Mouse (Mus musculus): Measurements from ENCODE around the gene Oas2.

Gene Oas2

GRCm38 (mm10) chr5:120696057-120696743 lies 53.5 kb downstream of the Oas2 start:
- no peak for DNase-seq (ENCODE audit: low spot score)

GRCm38 (mm10) chr5:120694695-120695074 lies 55.0 kb downstream of the Oas2 start:
- DNase-seq (ENCODE audit: low spot score), result no peak

GRCm38 (mm10) chr5:120693931-120694694 lies 55.5 kb downstream of the Oas2 start:
- DNase-seq (ENCODE audit: low spot score), result no peak

DNA sequence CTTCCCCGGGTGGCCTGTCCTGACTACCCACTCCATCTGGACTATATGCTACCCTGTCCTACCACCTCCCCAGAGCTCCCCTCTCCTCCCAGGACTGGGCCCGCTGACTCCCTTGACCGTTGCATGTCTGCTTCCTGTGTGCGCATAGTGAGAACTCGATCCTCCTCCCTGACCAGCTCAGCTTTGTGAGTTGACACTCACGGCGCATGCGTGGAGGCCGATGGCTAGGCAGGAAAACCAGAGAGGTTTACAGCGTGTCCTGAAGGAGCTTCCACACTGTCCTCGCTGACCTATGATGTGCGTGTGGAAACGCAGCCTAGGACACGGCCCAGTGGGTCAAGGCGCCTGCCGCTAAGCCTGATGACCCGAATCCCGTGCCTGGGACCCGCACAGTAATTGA lies 57.6 kb downstream of the Oas2 start:
- no peak for DNase-seq (ENCODE audit: low spot score)

- DNase-seq (ENCODE audit: low spot score), result no peak
Observed at GRCm38 (mm10) chr5:120690417-120690816, 59.2 kb downstream of the Oas2 start.

DNA sequence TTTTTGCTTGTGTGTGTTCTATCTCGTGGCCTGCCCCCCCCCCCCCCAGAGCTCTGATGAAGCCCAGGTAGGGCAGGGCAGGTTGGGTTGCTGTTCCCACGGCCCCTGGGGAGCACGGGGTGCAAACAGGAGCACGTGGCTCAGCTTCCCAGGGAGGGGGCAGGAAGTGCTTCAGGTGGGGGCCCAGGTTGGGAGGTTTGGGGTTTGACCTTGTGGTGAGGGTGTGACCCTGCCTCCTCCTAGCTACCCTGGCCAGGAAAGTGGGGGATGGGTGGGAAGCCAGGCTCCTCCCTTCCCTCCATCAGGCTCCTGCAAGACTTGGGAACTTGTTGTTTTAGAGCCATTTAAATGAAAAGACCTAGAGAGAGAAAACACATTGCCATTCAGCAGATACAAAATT lies 61.2 kb downstream of the Oas2 start:
- no peak for DNase-seq (ENCODE audit: low spot score)

DNA sequence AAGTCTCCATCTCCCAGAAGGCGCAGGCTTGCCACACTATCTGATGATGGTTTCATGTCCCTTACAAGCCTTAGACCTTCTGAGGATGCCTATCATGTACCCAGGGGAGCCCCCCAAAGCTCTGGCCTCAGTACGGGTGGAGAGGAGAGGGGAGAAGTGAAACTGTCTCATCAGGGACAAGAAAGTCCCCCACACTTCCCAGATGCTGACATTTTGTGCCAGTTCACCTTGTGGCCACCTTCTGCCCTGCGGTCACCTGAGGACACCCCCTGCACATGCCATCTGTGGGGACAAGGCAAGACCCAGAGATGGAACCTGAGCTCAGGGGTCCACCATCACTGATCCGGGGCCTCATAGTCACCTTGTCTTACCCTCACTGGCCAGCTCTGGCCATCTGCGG lies 61.8 kb downstream of the Oas2 start:
- no peak for DNase-seq (ENCODE audit: low spot score)

- DNase-seq (ENCODE audit: low spot score), result no peak
Observed at GRCm38 (mm10) chr5:120687484-120687851, 62.2 kb downstream of the Oas2 start.

GRCm38 (mm10) chr5:120686749-120687483 lies 62.7 kb downstream of the Oas2 start:
- DNase-seq (ENCODE audit: low spot score), result no peak

DNA sequence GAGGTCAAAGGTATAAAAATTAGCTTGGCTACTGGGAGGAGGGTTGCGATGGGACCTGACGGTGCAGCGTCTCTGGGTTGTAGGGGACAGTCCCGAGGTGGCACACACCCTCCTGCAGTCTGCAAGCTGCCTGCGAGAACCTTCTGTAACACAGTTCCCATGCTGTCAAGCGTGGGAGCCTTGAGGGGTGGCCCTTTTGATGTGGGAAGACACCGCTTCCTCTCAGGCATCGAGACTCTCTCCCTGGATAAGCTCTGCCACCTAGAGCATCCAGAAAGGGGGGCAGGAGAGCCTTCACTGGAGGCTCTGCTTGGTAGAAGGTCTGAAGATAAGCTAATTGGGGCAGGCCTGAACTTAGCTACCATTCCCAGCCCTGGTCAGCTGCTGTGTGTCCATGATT lies 64.0 kb downstream of the Oas2 start:
- no peak for DNase-seq (ENCODE audit: low spot score)

DNA sequence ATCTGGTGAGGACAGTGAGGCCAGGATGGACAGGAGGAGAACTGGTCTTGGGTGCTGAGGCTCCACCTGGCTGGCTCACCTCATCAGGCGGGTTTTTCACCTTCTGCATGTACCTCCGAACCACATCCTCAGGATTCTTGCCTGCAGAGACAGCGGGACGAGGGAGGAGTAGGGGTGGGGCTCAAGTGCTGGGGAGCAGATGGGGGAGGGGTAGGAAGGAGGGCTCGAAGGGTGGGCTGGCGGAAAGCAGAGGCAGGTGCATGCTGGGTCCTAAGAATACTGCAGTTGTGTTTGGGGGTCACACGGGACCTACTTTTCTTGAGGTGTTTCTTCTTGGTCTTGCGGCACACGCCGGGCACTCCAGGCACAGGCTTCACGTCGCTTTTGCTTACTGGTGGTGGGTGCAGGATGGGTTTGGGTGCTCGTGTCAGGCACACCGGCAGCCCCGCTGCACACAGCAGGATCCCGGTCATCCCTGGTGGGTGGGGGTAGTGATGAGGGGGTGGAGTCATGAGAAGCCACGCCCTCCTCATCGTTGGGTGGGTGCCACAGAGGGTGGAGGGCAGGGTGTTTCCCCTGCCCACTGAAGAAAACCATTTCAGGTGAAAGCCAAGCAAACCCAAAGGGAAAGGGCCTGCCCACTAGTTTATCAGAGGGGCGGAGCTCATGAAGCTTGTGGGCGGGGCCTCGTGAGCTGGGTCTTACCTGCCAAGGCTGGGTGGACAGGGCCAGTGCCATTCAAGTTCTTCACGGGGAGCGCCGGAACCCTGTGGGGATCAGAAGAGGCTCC lies 66.5 kb downstream of the Oas2 start:
- DNase-seq (ENCODE audit: low spot score), result no peak

GRCm38 (mm10) chr5:120680918-120681317 lies 68.7 kb downstream of the Oas2 start:
- no peak for DNase-seq (ENCODE audit: low spot score)
